Mouse (Mus musculus): Measurements from ENCODE around the gene Fam111a. TPM values are rescaled to one million over a fixed set of nuclear protein-coding genes. Genes with fewer than 3 reads are reported as not detected.

Fam111a gene
- polyA plus RNA-seq, 2 experiments: 17.9 to 30.3 TPM

DNA sequence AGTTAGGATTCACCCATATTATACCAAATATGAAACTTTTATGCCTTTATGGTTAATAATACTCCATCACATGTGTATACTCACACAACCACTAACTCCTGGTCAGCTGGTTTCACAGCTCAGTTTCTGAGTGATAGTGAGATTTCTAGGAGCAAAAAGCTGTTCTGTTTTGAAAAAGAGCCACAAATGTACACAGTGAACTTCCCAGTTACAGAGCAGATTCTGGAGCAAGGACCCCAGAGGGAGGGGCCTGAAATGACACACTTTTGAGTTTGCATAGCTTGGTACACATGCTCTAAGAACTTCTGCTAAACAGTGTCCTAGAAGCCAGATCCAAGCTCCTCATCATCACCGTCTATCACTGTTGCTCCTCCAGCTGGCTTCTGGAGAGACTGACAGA, 54.1 kb downstream of the Fam111a start, which contains the start of gene Gm4952:
TSS of gene Gm4952 (plus strand) at position 301 of the 400 bp plus-strand sequence.
- H3K9ac ChIP-seq (replicated peaks): no peak within 1 kb of the TSS
- H3K27ac ChIP-seq: no peak within 1 kb of the TSS
- no peaks in the 10 kb centered on the region; the same call in 1 of the 2 replicates for H3K27me3 ChIP-seq (ENCODE audit: control insufficient read depth, insufficient read depth, low read length)
- H3K36me3 ChIP-seq (replicated peaks; ENCODE audit: control insufficient read depth, insufficient read depth, low read depth): no peaks in the 10 kb centered on the region
- H3K4me3 ChIP-seq (ENCODE audit: insufficient read depth in 1 of 2, low read depth in 2 of 2, low read length in 2 of 2): no peak within 1 kb of the TSS
- no peak within 1 kb of the TSS for H3K4me2 ChIP-seq (ENCODE audit: low read depth)
- H3K4me1 ChIP-seq (replicated peaks; ENCODE audit: control insufficient read depth in 2 of 2, insufficient read depth in 2 of 2, low read length in 1 of 2): peaks cover 0 to 5% of the 10 kb centered on the region in 2 experiments; a peak in 1 of 4 replicates
- no peak for DNase-seq (ENCODE audit: low read depth in 3 of 3, low spot score in 3 of 3)
- TF ChIP-seq EP300 (IDR thresholded peaks at IDR 0.05; ENCODE audit: low read depth): no peak
- no peak for TF ChIP-seq CTCF (IDR thresholded peaks at IDR 0.05; ENCODE audit: low read depth)
- no peaks in the 10 kb centered on the region for H3K9me3 ChIP-seq (ENCODE audit: control insufficient read depth, low read length)
- WGBS (ENCODE audit: insufficient replicate concordance): 41% methylated on average over 1 of the region's 1 CpGs
- ATAC-seq (ENCODE audit: insufficient read depth): no peak

GRCm38 (mm10) chr19:12600684-12601480, 55.3 kb downstream of the Fam111a start:
- H3K9me3 ChIP-seq (ENCODE audit: control insufficient read depth, low read length): no peaks in the 10 kb centered on the region
- WGBS (ENCODE audit: insufficient replicate concordance): 18% methylated on average over 2 of the region's 2 CpGs
- no peak overlapping the region for H3K9ac ChIP-seq (replicated peaks)
- no peak overlapping the region for H3K27ac ChIP-seq
- H3K4me2 ChIP-seq (ENCODE audit: low read depth): no peak overlapping the region
- DNase-seq (ENCODE audit: low read depth in 3 of 3, low spot score in 3 of 3): peak in 2 of 3 experiments; percentile 6 to 12
- H3K36me3 ChIP-seq (replicated peaks; ENCODE audit: control insufficient read depth, insufficient read depth, low read depth): no peaks in the 10 kb centered on the region
- H3K4me3 ChIP-seq (ENCODE audit: insufficient read depth in 1 of 2, low read depth in 2 of 2, low read length in 2 of 2): no peak overlapping the region
- ATAC-seq (ENCODE audit: insufficient read depth): no peak
- peaks cover 0 to 5% of the 10 kb centered on the region in 2 experiments; a peak in 1 of 4 replicates for H3K4me1 ChIP-seq (replicated peaks; ENCODE audit: control insufficient read depth in 2 of 2, insufficient read depth in 2 of 2, low read length in 1 of 2)
- TF ChIP-seq CTCF (IDR thresholded peaks at IDR 0.05; ENCODE audit: low read depth) (no peak), EP300 (IDR thresholded peaks at IDR 0.05; ENCODE audit: low read depth) (no peak)
- no peaks in the 10 kb centered on the region; the same call in 1 of the 2 replicates for H3K27me3 ChIP-seq (ENCODE audit: control insufficient read depth, insufficient read depth, low read length)

DNA sequence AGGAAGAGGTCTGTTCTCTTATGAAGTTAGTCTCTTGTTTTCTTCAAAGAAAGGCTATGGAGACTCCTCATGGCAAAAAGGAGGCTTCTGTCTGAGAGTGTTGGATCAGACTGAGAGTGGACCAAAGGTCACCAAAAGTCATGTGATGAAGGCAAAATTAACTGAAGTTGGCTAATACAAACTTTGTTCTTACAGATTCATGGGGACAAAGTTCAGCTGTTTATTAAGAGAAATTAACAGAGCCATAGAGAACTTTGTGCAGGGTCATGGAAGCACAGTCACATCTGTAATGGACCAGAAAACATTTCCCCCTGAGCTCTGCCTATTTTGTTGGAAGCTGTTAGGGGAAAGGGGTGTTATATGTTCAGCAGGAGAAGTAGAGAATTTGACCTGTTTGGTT, 62.8 kb downstream of the Fam111a start:
- DNase-seq (ENCODE audit: low read depth in 3 of 3, low spot score in 3 of 3) (no peak), ATAC-seq (ENCODE audit: insufficient read depth) (no peak)
- Histone ChIP-seq H3K36me3 (replicated peaks; ENCODE audit: control insufficient read depth, insufficient read depth, low read depth) (no peaks in the 10 kb centered on the region), H3K4me1 (replicated peaks; ENCODE audit: control insufficient read depth in 2 of 2, insufficient read depth in 2 of 2, low read length in 1 of 2) (no peaks in the 10 kb centered on the region), H3K4me3 (ENCODE audit: insufficient read depth in 1 of 2, low read depth in 2 of 2, low read length in 2 of 2) (no peak overlapping the region), H3K4me2 (ENCODE audit: low read depth) (no peak overlapping the region), H3K27me3 (ENCODE audit: control insufficient read depth, insufficient read depth, low read length) (no peaks in the 10 kb centered on the region), H3K9me3 (ENCODE audit: control insufficient read depth, low read length) (no peaks in the 10 kb centered on the region), H3K27ac (no peak overlapping the region), H3K9ac (replicated peaks) (no peak overlapping the region)
- TF ChIP-seq CTCF (IDR thresholded peaks at IDR 0.05; ENCODE audit: low read depth): no peak
- no peak for TF ChIP-seq EP300 (IDR thresholded peaks at IDR 0.05; ENCODE audit: low read depth)

GRCm38 (mm10) chr19:12613646-12614045, 68.1 kb downstream of the Fam111a start:
- Histone ChIP-seq H3K4me3 (ENCODE audit: insufficient read depth in 1 of 2, low read depth in 2 of 2, low read length in 2 of 2) (no peak overlapping the region), H3K4me1 (replicated peaks; ENCODE audit: control insufficient read depth in 2 of 2, insufficient read depth in 2 of 2, low read length in 1 of 2) (no peaks in the 10 kb centered on the region), H3K4me2 (ENCODE audit: low read depth) (no peak overlapping the region), H3K27me3 (ENCODE audit: control insufficient read depth, insufficient read depth, low read length) (no peaks in the 10 kb centered on the region), H3K9me3 (ENCODE audit: control insufficient read depth, low read length) (no peaks in the 10 kb centered on the region), H3K36me3 (replicated peaks; ENCODE audit: control insufficient read depth, insufficient read depth, low read depth) (no peaks in the 10 kb centered on the region), H3K27ac (no peak overlapping the region), H3K9ac (replicated peaks) (no peak overlapping the region)
- no peak for ATAC-seq (ENCODE audit: insufficient read depth)
- WGBS (ENCODE audit: insufficient replicate concordance): 26% methylated on average over 1 of the region's 1 CpGs
- TF ChIP-seq EP300 (IDR thresholded peaks at IDR 0.05; ENCODE audit: low read depth): no peak
- TF ChIP-seq CTCF (IDR thresholded peaks at IDR 0.05; ENCODE audit: low read depth): no peak
- no peak for DNase-seq (ENCODE audit: low read depth in 3 of 3, low spot score in 3 of 3)

- Histone ChIP-seq H3K27ac (no peak within 1 kb of the TSS), H3K4me3 (ENCODE audit: insufficient read depth in 1 of 2, low read depth in 2 of 2, low read length in 2 of 2) (no peak within 1 kb of the TSS), H3K27me3 (ENCODE audit: control insufficient read depth, insufficient read depth, low read length) (no peaks in the 10 kb centered on the region), H3K4me2 (ENCODE audit: low read depth) (no peak within 1 kb of the TSS), H3K9ac (replicated peaks) (no peak within 1 kb of the TSS), H3K36me3 (replicated peaks; ENCODE audit: control insufficient read depth, insufficient read depth, low read depth) (no peaks in the 10 kb centered on the region), H3K4me1 (replicated peaks; ENCODE audit: control insufficient read depth in 2 of 2, insufficient read depth in 2 of 2, low read length in 1 of 2) (no peaks in the 10 kb centered on the region), H3K9me3 (ENCODE audit: control insufficient read depth, low read length) (no peaks in the 10 kb centered on the region)
- no peak for ATAC-seq (ENCODE audit: insufficient read depth)
- WGBS (ENCODE audit: insufficient replicate concordance): 46% methylated on average over 4 of the region's 4 CpGs
- TF ChIP-seq EP300 (IDR thresholded peaks at IDR 0.05; ENCODE audit: low read depth) (no peak), CTCF (IDR thresholded peaks at IDR 0.05; ENCODE audit: low read depth) (no peak)
- no peak for DNase-seq (ENCODE audit: low read depth in 3 of 3, low spot score in 3 of 3)
Measured at GRCm38 (mm10) chr19:12633176-12633575, 87.6 kb downstream of the Fam111a start, which contains the start of gene Glyat. Gene Glyat (plus strand): TSS chr19:12633308.
